Mouse (Mus musculus) heart, adult 2 months (tissue): ENCODE data around the gene Tmtc1.

Experiments used
- CTCF ChIP-seq: fragments of 200-600 bp; IDR thresholded peaks from 2 replicates; pipeline ENCODE4 v1.8.1; 2022; ENCODE audit warnings: antibody characterized with exemption, mild to moderate bottlenecking, moderate library complexity
- POLR2A ChIP-seq: fragments of 200-500 bp; IDR thresholded peaks from 2 replicates; pipeline ENCODE4 v1.6.1; 2011; ENCODE audit warnings: mild to moderate bottlenecking, low read depth, low read length, control low read depth; ENCODE audit not compliant: insufficient read depth

- TF ChIP-seq POLR2A = no peak
- TF ChIP-seq CTCF = no peak
Observed at GRCm38 (mm10) chr6:148472289-148472688, 28.1 kb upstream of the Tmtc1 start.
